Mouse (Mus musculus) heart, adult 2 months (tissue): ENCODE measurements around the gene Vat1.

Source experiments
- CTCF ChIP-seq: fragments of 200-600 bp; IDR thresholded peaks from 2 replicates; pipeline ENCODE4 v1.8.1; 2022; ENCODE audit warnings: antibody characterized with exemption, mild to moderate bottlenecking, moderate library complexity
- EP300 ChIP-seq: fragments of 200-500 bp; IDR thresholded peaks from 2 replicates; pipeline ENCODE4 v1.6.1; 2011; ENCODE audit warnings: low read depth, low read length, control low read depth; ENCODE audit not compliant: insufficient read depth
- POLR2A ChIP-seq: fragments of 200-500 bp; IDR thresholded peaks from 2 replicates; pipeline ENCODE4 v1.6.1; 2011; ENCODE audit warnings: mild to moderate bottlenecking, low read depth, low read length, control low read depth; ENCODE audit not compliant: insufficient read depth

GRCm38 (mm10) chr11:101467477-101468262, 1.6 kb upstream of the Vat1 start:
- peak; percentile 76 for TF ChIP-seq CTCF
- TF ChIP-seq POLR2A: no peak
- no peak for TF ChIP-seq EP300
